Mouse (Mus musculus) neural tube, embryonic 13.5 days (tissue): ENCODE measurements around the gene Gnas. TPM values are rescaled to one million over a fixed set of nuclear protein-coding genes. Genes with fewer than 3 reads are reported as not detected.
"Not testable (repeated sequence)": the region's sequence is repeated elsewhere in the genome, so short reads cannot be mapped to it uniquely, and the experiment has no call there.

Experiments used
- ATAC-seq: fragments of 200-750 bp; cut with Nextera tagmentation; 2 replicates; pipeline ENCODE4 v1.8.0; 2017; ENCODE audit warnings: low read depth, mild to moderate bottlenecking, moderate TSS enrichment, moderate library complexity
- H3K27ac ChIP-seq: fragments of 300-500 bp; sonication (generic); replicated peaks from 2 replicates; pipeline ENCODE4 v1.5.1; 2015; ENCODE audit warnings: moderate library complexity, mild to moderate bottlenecking, inconsistent platforms
- H3K27me3 ChIP-seq: fragments of 300-500 bp; sonication (generic); 2 replicates; pipeline ENCODE4 v1.6.1; 2015; ENCODE audit warnings: mild to moderate bottlenecking, inconsistent platforms
- H3K36me3 ChIP-seq: fragments of 300-500 bp; sonication (generic); 2 replicates; pipeline ENCODE4 v1.6.1; 2015; ENCODE audit warnings: mild to moderate bottlenecking, inconsistent platforms
- H3K4me1 ChIP-seq: fragments of 300-500 bp; sonication (generic); replicated peaks from 2 replicates; pipeline ENCODE4 v1.6.1; 2015; ENCODE audit warnings: inconsistent platforms
- H3K4me2 ChIP-seq: fragments of 300-500 bp; sonication (generic); 2 replicates; pipeline ENCODE4 v1.6.1; 2015; ENCODE audit warnings: inconsistent platforms, mild to moderate bottlenecking, moderate library complexity
- H3K4me3 ChIP-seq: fragments of 300-500 bp; sonication (generic); 2 replicates; pipeline ENCODE4 v1.5.1; 2015; ENCODE audit warnings: mild to moderate bottlenecking, inconsistent platforms
- H3K9ac ChIP-seq: fragments of 300-500 bp; sonication (generic); 2 replicates; pipeline ENCODE4 v1.6.1; 2015; ENCODE audit warnings: moderate library complexity, mild to moderate bottlenecking, inconsistent platforms
- H3K9me3 ChIP-seq: fragments of 300-500 bp; sonication (generic); 2 replicates; pipeline ENCODE4 v1.6.1; 2016; ENCODE audit warnings: inconsistent platforms
- WGBS: fragments of 180-500 bp; shearing (Covaris S2); methylation state at CpG from one replicate; pipeline ENCODE4 v1.1.7; 2015; 5-methylcytosine and 5-hydroxymethylcytosine counted together
- polyA plus RNA-seq: library from polyadenylated mRNA; unstranded; fragments of >200 nt; fragmentation: Nextera tagmentation; extraction: Ambion mirVana; gene quantifications from 2 replicates; pipeline ENCODE4 v1.2.1, GENCODE M21; 2015

Gnas gene
- polyA plus RNA-seq, 1 experiment from 2014 or later, result 1,617 TPM

- Histone ChIP-seq H3K27me3 (no peaks in the 10 kb centered on the region), H3K4me1 (no peaks in the 10 kb centered on the region; the same call in 1 of the 2 replicates), H3K9ac (no peak overlapping the region; the same call in 1 of the 2 replicates), H3K9me3 (no peaks in the 10 kb centered on the region), H3K27ac (no peak overlapping the region), H3K4me3 (no peak overlapping the region), H3K36me3 (no peaks in the 10 kb centered on the region), H3K4me2 (no peak overlapping the region)
- 0 out of 2 replicates have a peak, but pooled peaks have one; percentile 14 for ATAC-seq
- 44% methylated on average over 1 of the region's 1 CpGs for WGBS
These were observed 27.5 kb downstream of the Gnas start for GRCm38 (mm10) chr2:174311613-174312012.

GRCm38 (mm10) chr2:174312118-174312647, 28.1 kb downstream of the Gnas start:
- H3K36me3 ChIP-seq, result no peaks in the 10 kb centered on the region
- no peak overlapping the region for H3K4me3 ChIP-seq
- H3K4me2 ChIP-seq, result no peak overlapping the region
- H3K9ac ChIP-seq, result no peak overlapping the region
- H3K27me3 ChIP-seq, result no peaks in the 10 kb centered on the region
- no peak overlapping the region for H3K27ac ChIP-seq
- H3K4me1 ChIP-seq, result peaks cover 3% of the 10 kb centered on the region
- WGBS, result 41% methylated on average over 4 of the region's 4 CpGs
- ATAC-seq, result peak; percentile 82
- no peaks in the 10 kb centered on the region for H3K9me3 ChIP-seq

- Histone ChIP-seq H3K9ac (no peak overlapping the region), H3K4me3 (no peak overlapping the region), H3K27me3 (no peaks in the 10 kb centered on the region), H3K4me2 (no peak overlapping the region), H3K27ac (no peak overlapping the region), H3K9me3 (no peaks in the 10 kb centered on the region), H3K36me3 (no peaks in the 10 kb centered on the region), H3K4me1 (peaks cover 8% of the 10 kb centered on the region)
- ATAC-seq, result 0 out of 2 replicates have a peak, but pooled peaks have one; percentile 5
- 82% methylated on average over 2 of the region's 2 CpGs for WGBS
These were observed 28.5 kb downstream of the Gnas start for GRCm38 (mm10) chr2:174312661-174313060.

- not testable (repeated sequence) for H3K4me3 ChIP-seq, H3K36me3 ChIP-seq, ATAC-seq, H3K27me3 ChIP-seq, H3K4me2 ChIP-seq, H3K9me3 ChIP-seq, H3K27ac ChIP-seq, H3K9ac ChIP-seq
- peaks cover 12% of the 10 kb centered on the region for H3K4me1 ChIP-seq
These were observed 31.3 kb downstream of the Gnas start for GRCm38 (mm10) chr2:174315445-174315844.

GRCm38 (mm10) chr2:174316661-174317060, 32.5 kb downstream of the Gnas start:
- Histone ChIP-seq H3K4me2 (no peak overlapping the region), H3K9me3 (no peaks in the 10 kb centered on the region), H3K27me3 (no peaks in the 10 kb centered on the region), H3K4me3 (no peak overlapping the region), H3K27ac (no peak overlapping the region), H3K9ac (no peak overlapping the region), H3K36me3 (no peaks in the 10 kb centered on the region), H3K4me1 (peaks cover 12% of the 10 kb centered on the region; the same call in 1 of the 2 replicates)
- WGBS, result 91% methylated on average over 9 of the region's 9 CpGs
- no peak for ATAC-seq

GRCm38 (mm10) chr2:174325989-174326388, 41.9 kb downstream of the Gnas start:
- ATAC-seq, result no peak
- H3K27me3 ChIP-seq, result no peaks in the 10 kb centered on the region
- no peak overlapping the region for H3K9ac ChIP-seq
- no peaks in the 10 kb centered on the region for H3K9me3 ChIP-seq
- 63% methylated on average over 4 of the region's 4 CpGs for WGBS
- no peak overlapping the region for H3K27ac ChIP-seq
- H3K4me3 ChIP-seq, result no peak overlapping the region; the same call in 1 of the 2 replicates
- no peaks in the 10 kb centered on the region for H3K36me3 ChIP-seq
- no peak overlapping the region for H3K4me2 ChIP-seq
- H3K4me1 ChIP-seq, result peaks cover 17% of the 10 kb centered on the region

- Histone ChIP-seq H3K27me3 (no peaks in the 10 kb centered on the region), H3K4me1 (peaks cover 20% of the 10 kb centered on the region), H3K27ac (no peak overlapping the region), H3K9me3 (no peaks in the 10 kb centered on the region), H3K4me2 (peak overlapping the region; percentile 71), H3K36me3 (no peaks in the 10 kb centered on the region), H3K9ac (peak overlapping the region; percentile 100; the same call in 1 of the 2 replicates), H3K4me3 (peak overlapping the region; percentile 98)
- no peak for ATAC-seq
- WGBS, result 66% methylated on average over 8 of the region's 8 CpGs
These were observed 42.4 kb downstream of the Gnas start for GRCm38 (mm10) chr2:174326481-174326880.

GRCm38 (mm10) chr2:174327295-174327981, 43.3 kb downstream of the Gnas start:
- Histone ChIP-seq H3K9ac (peak overlapping the region; percentile 100), H3K4me3 (peak overlapping the region; percentile 98), H3K4me2 (peak overlapping the region; percentile 71), H3K4me1 (peaks cover 30% of the 10 kb centered on the region), H3K27me3 (no peaks in the 10 kb centered on the region), H3K27ac (peak overlapping the region; percentile 61), H3K9me3 (no peaks in the 10 kb centered on the region), H3K36me3 (no peaks in the 10 kb centered on the region)
- WGBS, result 42% methylated on average over 64 of the region's 64 CpGs
- ATAC-seq, result peak; percentile 66

- no peaks in the 10 kb centered on the region for H3K36me3 ChIP-seq
- H3K9ac ChIP-seq, result peak overlapping the region; percentile 100
- H3K4me1 ChIP-seq, result peaks cover 39% of the 10 kb centered on the region
- H3K27ac ChIP-seq, result peak overlapping the region; percentile 100
- no peak for ATAC-seq
- H3K4me3 ChIP-seq, result peak overlapping the region; percentile 98
- no peaks in the 10 kb centered on the region for H3K9me3 ChIP-seq
- WGBS, result 44% methylated on average over 46 of the region's 46 CpGs
- no peaks in the 10 kb centered on the region for H3K27me3 ChIP-seq
- H3K4me2 ChIP-seq, result peak overlapping the region; percentile 71
These were observed 44.3 kb downstream of the Gnas start for GRCm38 (mm10) chr2:174328358-174328905.

GRCm38 (mm10) chr2:174328926-174329662, 45.0 kb downstream of the Gnas start:
- WGBS, result 50% methylated on average over 58 of the region's 58 CpGs
- Histone ChIP-seq H3K9me3 (no peaks in the 10 kb centered on the region), H3K9ac (peak overlapping the region; percentile 100), H3K27ac (peak overlapping the region; percentile 100), H3K36me3 (no peaks in the 10 kb centered on the region), H3K4me2 (peak overlapping the region; percentile 71), H3K4me1 (peaks cover 46% of the 10 kb centered on the region), H3K4me3 (peak overlapping the region; percentile 98), H3K27me3 (no peaks in the 10 kb centered on the region)
- peak; percentile 6; the same call in 1 of the 2 replicates for ATAC-seq

GRCm38 (mm10) chr2:174329663-174330615, 45.8 kb downstream of the Gnas start:
- H3K9me3 ChIP-seq, result no peaks in the 10 kb centered on the region
- H3K27me3 ChIP-seq, result no peaks in the 10 kb centered on the region
- peak overlapping the region; percentile 71 for H3K4me2 ChIP-seq
- H3K27ac ChIP-seq, result peak overlapping the region; percentile 100
- H3K4me1 ChIP-seq, result peaks cover 55% of the 10 kb centered on the region
- H3K9ac ChIP-seq, result peak overlapping the region; percentile 100
- peak; percentile 76 for ATAC-seq
- H3K4me3 ChIP-seq, result peak overlapping the region; percentile 98
- 2% methylated on average over 87 of the region's 131 CpGs for WGBS
- peaks cover 3% of the 10 kb centered on the region; the same call in 1 of the 2 replicates for H3K36me3 ChIP-seq
